Mouse (Mus musculus) stomach, postnatal 0 days (tissue): Measurements from ENCODE around the gene Ttc23l. TPM values are rescaled to one million over a fixed set of nuclear protein-coding genes. Genes with fewer than 3 reads are reported as not detected.

Experiments
- ATAC-seq: fragments of 200-750 bp; cut with Nextera tagmentation; 2 replicates; pipeline ENCODE4 v1.8.0; 2017; ENCODE audit not compliant: low FRiP score, low TSS enrichment
- DNase-seq: peaks from one replicate; pipeline ENCODE4 v3.0.0-alpha.2; 2016; ENCODE audit warnings: low spot score
- H3K27ac ChIP-seq: fragments of 300-500 bp; sonication (generic); replicated peaks from 2 replicates; pipeline ENCODE4 v1.5.1; 2014; ENCODE audit warnings: mild to moderate bottlenecking, control low read depth
- H3K27me3 ChIP-seq: fragments of 300-500 bp; sonication (generic); 2 replicates; pipeline ENCODE4 v1.6.1; 2014; ENCODE audit warnings: low read length; ENCODE audit not compliant: control insufficient read depth, insufficient read depth
- H3K36me3 ChIP-seq: fragments of 300-500 bp; sonication (generic); 2 replicates; pipeline ENCODE4 v1.6.1; 2014; ENCODE audit warnings: low read length, mixed read lengths; ENCODE audit not compliant: control insufficient read depth, insufficient read depth
- H3K4me1 ChIP-seq: fragments of 300-500 bp; sonication (generic); replicated peaks from 2 replicates; pipeline ENCODE4 v1.6.1; 2014; ENCODE audit warnings: antibody characterized with exemption; ENCODE audit not compliant: control insufficient read depth, insufficient read depth
- H3K4me2 ChIP-seq: fragments of 300-500 bp; sonication (generic); replicated peaks from 2 replicates; pipeline ENCODE4 v1.6.1; 2014; ENCODE audit warnings: low read depth, mild to moderate bottlenecking, control low read depth, moderate library complexity
- H3K4me3 ChIP-seq: fragments of 300-500 bp; sonication (generic); 2 replicates; pipeline ENCODE4 v1.5.1; 2014; ENCODE audit warnings: low read depth, low read length, control low read depth
- H3K9ac ChIP-seq: fragments of 300-500 bp; sonication (generic); 2 replicates; pipeline ENCODE4 v1.6.1; 2014; ENCODE audit warnings: mild to moderate bottlenecking, low read length, control low read depth, mixed read lengths
- H3K9me3 ChIP-seq: fragments of 300-500 bp; sonication (generic); 2 replicates; pipeline ENCODE4 v1.6.1; 2016; ENCODE audit warnings: low read length; ENCODE audit not compliant: control insufficient read depth
- CTCF ChIP-seq: IDR thresholded peaks from 2 replicates; pipeline ENCODE4 v1.5.1; 2016; ENCODE audit warnings: antibody characterized with exemption, low read depth, mild to moderate bottlenecking, moderate library complexity
- EP300 ChIP-seq: optimal IDR thresholded peaks from 2 replicates; pipeline ENCODE3; 2016; ENCODE audit warnings: antibody characterized with exemption
- WGBS: fragments of 180-500 bp; shearing (Covaris S2); extraction: QIAGEN DNeasy Blood & Tissue Kit; methylation state at CpG from one replicate; pipeline ENCODE4 v1.1.7; 2014; 5-methylcytosine and 5-hydroxymethylcytosine counted together
- polyA plus RNA-seq: library from polyadenylated mRNA; unstranded; fragments of >200 nt; fragmentation: Nextera tagmentation; extraction: Ambion mirVana; gene quantifications from 2 replicates; pipeline ENCODE4 v1.2.1, GENCODE M21; 2015

Ttc23l gene
- polyA plus RNA-seq, 1 experiment from 2014 or later: not detected

GRCm38 (mm10) chr15:10593094-10593493, 34.6 kb upstream of the Ttc23l start:
- no peaks in the 10 kb centered on the region for H3K9me3 ChIP-seq
- H3K4me2 ChIP-seq: no peak overlapping the region
- ATAC-seq (no peak), DNase-seq (no peak)
- H3K9ac ChIP-seq: no peak overlapping the region
- no peaks in the 10 kb centered on the region for H3K27me3 ChIP-seq
- H3K4me3 ChIP-seq: no peak overlapping the region
- 71% methylated on average over 6 of the region's 6 CpGs for WGBS
- TF ChIP-seq EP300 (no peak), CTCF (no peak)
- H3K36me3 ChIP-seq: no peaks in the 10 kb centered on the region; the same call in 1 of the 2 replicates
- no peak overlapping the region for H3K27ac ChIP-seq
- no peaks in the 10 kb centered on the region for H3K4me1 ChIP-seq

- WGBS: 80% methylated on average over 2 of the region's 2 CpGs
- TF ChIP-seq CTCF: peak; percentile 45
- TF ChIP-seq EP300: no peak
- no peak for ATAC-seq
- H3K27me3 ChIP-seq: no peaks in the 10 kb centered on the region
- no peak overlapping the region for H3K27ac ChIP-seq
- H3K4me2 ChIP-seq: no peak overlapping the region
- no peaks in the 10 kb centered on the region for H3K4me1 ChIP-seq
- H3K36me3 ChIP-seq: peaks cover 2% of the 10 kb centered on the region
- H3K9me3 ChIP-seq: no peaks in the 10 kb centered on the region
- no peak for DNase-seq
- no peak overlapping the region for H3K4me3 ChIP-seq
- no peak overlapping the region for H3K9ac ChIP-seq
These were observed 28.1 kb upstream of the Ttc23l start for GRCm38 (mm10) chr15:10586565-10586964.

- no peaks in the 10 kb centered on the region for H3K27me3 ChIP-seq
These were observed 26.1 kb upstream of the Ttc23l start for GRCm38 (mm10) chr15:10584359-10585187.

GRCm38 (mm10) chr15:10583408-10583807, 24.9 kb upstream of the Ttc23l start:
- TF ChIP-seq EP300 (no peak), CTCF (peak; percentile 88)
- ATAC-seq (peak; percentile 95), DNase-seq (peak; percentile 70)

More at GRCm38 (mm10) chr15:10584359-10585187, 26.1 kb upstream of the Ttc23l start:
- H3K4me1 ChIP-seq: no peaks in the 10 kb centered on the region
- DNase-seq (no peak), ATAC-seq (no peak)
- peaks cover 2% of the 10 kb centered on the region for H3K36me3 ChIP-seq
- no peak overlapping the region for H3K4me3 ChIP-seq
- no peak overlapping the region for H3K4me2 ChIP-seq
- WGBS: 76% methylated on average over 10 of the region's 10 CpGs
- no peaks in the 10 kb centered on the region for H3K9me3 ChIP-seq
- no peak overlapping the region for H3K9ac ChIP-seq
- no peak overlapping the region for H3K27ac ChIP-seq
- no peak for TF ChIP-seq EP300
- no peak for TF ChIP-seq CTCF

GRCm38 (mm10) chr15:10579159-10579558, 20.7 kb upstream of the Ttc23l start:
- ATAC-seq: no peak
- Histone ChIP-seq H3K4me2 (no peak overlapping the region), H3K27me3 (no peaks in the 10 kb centered on the region), H3K4me1 (no peaks in the 10 kb centered on the region), H3K27ac (no peak overlapping the region), H3K36me3 (peaks cover 16% of the 10 kb centered on the region; the same call in 1 of the 2 replicates), H3K9me3 (no peaks in the 10 kb centered on the region), H3K4me3 (no peak overlapping the region), H3K9ac (no peak overlapping the region)
- no peak for TF ChIP-seq CTCF
- TF ChIP-seq EP300: no peak
- 88% methylated on average over 3 of the region's 3 CpGs for WGBS
- no peak for DNase-seq

More at GRCm38 (mm10) chr15:10583408-10583807, 24.9 kb upstream of the Ttc23l start:
- H3K4me1 ChIP-seq: no peaks in the 10 kb centered on the region
- H3K4me3 ChIP-seq: no peak overlapping the region
- H3K9me3 ChIP-seq: no peaks in the 10 kb centered on the region
- H3K9ac ChIP-seq: no peak overlapping the region
- WGBS: 39% methylated on average over 8 of the region's 8 CpGs
- H3K36me3 ChIP-seq: peaks cover 2% of the 10 kb centered on the region; the same call in 1 of the 2 replicates
- H3K27me3 ChIP-seq: no peaks in the 10 kb centered on the region
- no peak overlapping the region for H3K27ac ChIP-seq
- no peak overlapping the region for H3K4me2 ChIP-seq

GRCm38 (mm10) chr15:10566486-10566885, 8.0 kb upstream of the Ttc23l start:
- Histone ChIP-seq H3K27ac (no peak overlapping the region), H3K4me1 (no peaks in the 10 kb centered on the region), H3K4me3 (no peak overlapping the region), H3K9me3 (0 out of 2 replicates have a peak, but pooled peaks cover 2% of the 10 kb centered on the region), H3K27me3 (no peaks in the 10 kb centered on the region), H3K36me3 (no peaks in the 10 kb centered on the region), H3K4me2 (no peak overlapping the region), H3K9ac (no peak overlapping the region)
- TF ChIP-seq CTCF (no peak), EP300 (no peak)
- no peak for DNase-seq
- ATAC-seq: no peak
- WGBS: 66% methylated on average over 7 of the region's 7 CpGs
